Mouse (Mus musculus) cerebellum, adult 2 months (tissue): Measurements from ENCODE around the gene Zscan5b. TPM values are rescaled to one million over a fixed set of nuclear protein-coding genes. Genes with fewer than 3 reads are reported as not detected.
"Not testable (repeated sequence)": the region's sequence is repeated elsewhere in the genome, so short reads cannot be mapped to it uniquely, and the experiment has no call there.

ENCODE experiments used
- DNase-seq, 2 experiments: peaks; one replicate each; pipeline ENCODE4 v3.0.0; 2021
- H3K27ac ChIP-seq: fragments of 200-500 bp; 2 replicates; pipeline ENCODE4 v1.5.1; 2012; ENCODE audit warnings: low read length, control low read depth, inconsistent platforms; ENCODE audit not compliant: insufficient read depth
- H3K27me3 ChIP-seq: fragments of 200-500 bp; 2 replicates; pipeline ENCODE4 v1.6.1; 2012; ENCODE audit warnings: inconsistent platforms, mild to moderate bottlenecking, low read length, moderate library complexity; ENCODE audit not compliant: control insufficient read depth, insufficient read depth
- H3K4me1 ChIP-seq: fragments of 200-500 bp; 2 replicates; pipeline ENCODE4 v1.6.1; 2011; ENCODE audit warnings: low read length; ENCODE audit not compliant: control insufficient read depth, insufficient read depth
- H3K4me3 ChIP-seq: fragments of 200-500 bp; replicated peaks from 2 replicates; pipeline ENCODE3; 2011; ENCODE audit warnings: mild to moderate bottlenecking, low read depth, low read length, control low read depth; ENCODE audit not compliant: insufficient read depth
- CTCF ChIP-seq: fragments of 200-500 bp; IDR thresholded peaks from 2 replicates; pipeline ENCODE4 v1.5.1; 2011; ENCODE audit warnings: low read depth, mild to moderate bottlenecking, control low read depth, low read length, moderate library complexity, borderline replicate concordance; ENCODE audit not compliant: insufficient read depth
- POLR2A ChIP-seq: fragments of 200-500 bp; IDR thresholded peaks from 2 replicates; pipeline ENCODE4 v1.6.1; 2011; ENCODE audit warnings: low read length, control low read depth, borderline replicate concordance; ENCODE audit not compliant: insufficient read depth
- WGBS: fragments of 180-500 bp; shearing (Covaris S2); methylation state at CpG from one replicate; pipeline ENCODE4 v1.1.7; 2018; 5-methylcytosine and 5-hydroxymethylcytosine counted together
- polyA plus RNA-seq: library from polyadenylated mRNA; depleted of rRNA; stranded (reverse); fragments of >200 nt; gene quantifications from 2 replicates; pipeline ENCODE4 v1.2.3, GENCODE M21; 2012

Gene Zscan5b
- polyA plus RNA-seq, 1 experiment, result not detected

- 78% methylated on average over 6 of the region's 6 CpGs for WGBS
- Histone ChIP-seq H3K27me3 (no peaks in the 10 kb centered on the region), H3K4me1 (no peaks in the 10 kb centered on the region), H3K27ac (no peak within 1 kb of the TSS), H3K4me3 (no peak within 1 kb of the TSS)
- TF ChIP-seq POLR2A, result no peak
- TF ChIP-seq CTCF, result no peak
- DNase-seq, result no peak
Measured at GRCm38 (mm10) chr7:6252410-6252809, 30.3 kb downstream of the Zscan5b start, which contains the start of gene Epp13. TSS of gene Epp13 (plus strand) at chr7:6252710.

- WGBS, result 91% methylated on average over 5 of the region's 5 CpGs
- Histone ChIP-seq H3K27me3 (no peaks in the 10 kb centered on the region), H3K4me1 (no peaks in the 10 kb centered on the region), H3K4me3 (no peak overlapping the region), H3K27ac (no peak overlapping the region)
- no peak for DNase-seq
- TF ChIP-seq CTCF (no peak), POLR2A (no peak)
Measured at GRCm38 (mm10) chr7:6254451-6254850, 32.4 kb downstream of the Zscan5b start.

GRCm38 (mm10) chr7:6257386-6257785 lies 35.3 kb downstream of the Zscan5b start:
- TF ChIP-seq POLR2A, result no peak
- no peak for TF ChIP-seq CTCF
- Histone ChIP-seq H3K4me3 (no peak overlapping the region), H3K27ac (no peak overlapping the region), H3K27me3 (no peaks in the 10 kb centered on the region), H3K4me1 (no peaks in the 10 kb centered on the region)
- DNase-seq, result no peak
- WGBS, result 74% methylated on average over 4 of the region's 4 CpGs

- Histone ChIP-seq H3K4me3 (no peak overlapping the region), H3K27me3 (no peaks in the 10 kb centered on the region), H3K27ac (no peak overlapping the region), H3K4me1 (no peaks in the 10 kb centered on the region)
- 28% methylated on average over 16 of the region's 16 CpGs for WGBS
- DNase-seq, result no peak
- TF ChIP-seq POLR2A (no peak), CTCF (no peak)
Measured at GRCm38 (mm10) chr7:6258232-6259220, 36.4 kb downstream of the Zscan5b start.

GRCm38 (mm10) chr7:6260004-6260403 lies 37.9 kb downstream of the Zscan5b start:
- H3K4me1 ChIP-seq, DNase-seq, H3K27ac ChIP-seq, H3K27me3 ChIP-seq, H3K4me3 ChIP-seq: not testable (repeated sequence)
- 47% methylated on average over 2 of the region's 2 CpGs for WGBS

- H3K27me3 ChIP-seq, result no peaks in the 10 kb centered on the region
- no peak overlapping the region for H3K27ac ChIP-seq
- no peak overlapping the region for H3K4me3 ChIP-seq
- no peaks in the 10 kb centered on the region for H3K4me1 ChIP-seq
- DNase-seq, result no peak
- WGBS, result 85% methylated on average over 3 of the region's 3 CpGs
- TF ChIP-seq POLR2A (no peak), CTCF (no peak)
Measured at GRCm38 (mm10) chr7:6262120-6262519, 40.0 kb downstream of the Zscan5b start.

GRCm38 (mm10) chr7:6262984-6263383 lies 40.9 kb downstream of the Zscan5b start:
- no peak overlapping the region for H3K27ac ChIP-seq
- 75% methylated on average over 4 of the region's 4 CpGs for WGBS

GRCm38 (mm10) chr7:6265695-6266094 lies 43.6 kb downstream of the Zscan5b start:
- TF ChIP-seq POLR2A (no peak), CTCF (peak; percentile 21; the same call in 1 of the 2 replicates)
- 62% methylated on average over 8 of the region's 8 CpGs for WGBS
- H3K4me3 ChIP-seq, result no peak overlapping the region
- no peaks in the 10 kb centered on the region for H3K4me1 ChIP-seq
- H3K27ac ChIP-seq, result no peak overlapping the region
- no peak for DNase-seq
- H3K27me3 ChIP-seq, result no peaks in the 10 kb centered on the region

More at GRCm38 (mm10) chr7:6262984-6263383, 40.9 kb downstream of the Zscan5b start:
- no peak for TF ChIP-seq POLR2A
- H3K4me3 ChIP-seq, result no peak overlapping the region
- H3K27me3 ChIP-seq, result no peaks in the 10 kb centered on the region
- DNase-seq, result no peak
- H3K4me1 ChIP-seq, result no peaks in the 10 kb centered on the region
